Mouse (Mus musculus) brain, embryonic 18.5 days (tissue): ENCODE measurements around the gene Camk2g.

Experiments used
- DNase-seq: peaks from one replicate; pipeline ENCODE4 v3.0.0-alpha.2; 2012; ENCODE audit warnings: low read depth, low spot score

Camk2g gene

GRCm38 (mm10) chr14:20702096-20702740 is 91.7 kb downstream of the Camk2g start:
- DNase-seq: no peak

- no peak for DNase-seq
These were observed 92.3 kb downstream of the Camk2g start for GRCm38 (mm10) chr14:20701554-20701953.

- DNase-seq: no peak
These were observed 93.5 kb downstream of the Camk2g start for GRCm38 (mm10) chr14:20700362-20700761.

- no peak for DNase-seq
These were observed 95.4 kb downstream of the Camk2g start for GRCm38 (mm10) chr14:20698515-20698914.

GRCm38 (mm10) chr14:20696986-20697385 is 96.9 kb downstream of the Camk2g start:
- peak; percentile 14 for DNase-seq

GRCm38 (mm10) chr14:20695761-20696520 is 97.9 kb downstream of the Camk2g start:
- no peak for DNase-seq

GRCm38 (mm10) chr14:20694884-20695760 is 98.8 kb downstream of the Camk2g start, which contains the start of gene Fut11:
Gene Fut11 (plus strand): TSS chr14:20694968.
- DNase-seq: peak; percentile 67

- DNase-seq: no peak
These were observed 99.6 kb downstream of the Camk2g start for GRCm38 (mm10) chr14:20694185-20694883.

GRCm38 (mm10) chr14:20693589-20694101 is 100.2 kb downstream of the Camk2g start:
- DNase-seq: no peak

- DNase-seq: no peak
These were observed 102.1 kb downstream of the Camk2g start for GRCm38 (mm10) chr14:20691772-20692171.

GRCm38 (mm10) chr14:20689009-20689408 is 104.9 kb downstream of the Camk2g start:
- DNase-seq: no peak

- no peak for DNase-seq
These were observed 107.3 kb downstream of the Camk2g start for GRCm38 (mm10) chr14:20686576-20686975.
